Mouse (Mus musculus) liver, embryonic 14.5 days (tissue): ENCODE data around the gene Gpr182. TPM values are rescaled to one million over a fixed set of nuclear protein-coding genes. Genes with fewer than 3 reads are reported as not detected.
A peak's percentile ranks its signal among the peaks of the same experiment; 100 is the strongest.

Experiments
- ATAC-seq: fragments of 200-750 bp; cut with Nextera tagmentation; 2 replicates; pipeline ENCODE4 v1.8.0; 2017; ENCODE audit warnings: moderate number of reproducible peaks, mild to moderate bottlenecking, moderate library complexity; ENCODE audit not compliant: insufficient read depth
- DNase-seq, 3 experiments: peaks; one replicate each; pipeline ENCODE4 v3.0.0-alpha.2; 2012 to 2013; ENCODE audit warnings: low read depth in 3 of 3, low spot score in 3 of 3
- H3K27ac ChIP-seq: fragments of 300-500 bp; sonication (generic); 2 replicates; pipeline ENCODE4 v1.5.1; 2014; ENCODE audit warnings: moderate library complexity, mild to moderate bottlenecking, control low read depth, inconsistent platforms
- H3K27me3 ChIP-seq: fragments of 300-500 bp; sonication (generic); 2 replicates; pipeline ENCODE4 v1.6.1; 2014; ENCODE audit warnings: mild to moderate bottlenecking, low read length, moderate library complexity; ENCODE audit not compliant: control insufficient read depth, insufficient read depth
- H3K36me3 ChIP-seq: fragments of 300-500 bp; sonication (generic); replicated peaks from 2 replicates; pipeline ENCODE4 v1.6.1; 2014; ENCODE audit warnings: low read depth; ENCODE audit not compliant: control insufficient read depth, insufficient read depth
- H3K4me1 ChIP-seq, 2 experiments: fragments of 200-500 bp in 1 of 2; fragments of 300-500 bp in 1 of 2; sonication (generic) in 1 of 2; replicated peaks; 2 replicates each; pipeline ENCODE4 v1.6.1; 2012 to 2014; ENCODE audit warnings: antibody characterized with exemption in 1 of 2, inconsistent platforms in 1 of 2, low read length in 1 of 2; ENCODE audit not compliant: control insufficient read depth in 2 of 2, insufficient read depth in 2 of 2
- H3K4me2 ChIP-seq: fragments of 300-500 bp; sonication (generic); 2 replicates; pipeline ENCODE4 v1.6.1; 2014; ENCODE audit warnings: low read depth, mild to moderate bottlenecking, control low read depth, moderate library complexity
- H3K4me3 ChIP-seq, 2 experiments: fragments of 200-500 bp in 1 of 2; fragments of 300-500 bp in 1 of 2; sonication (generic) in 1 of 2; 2 replicates each; pipeline ENCODE4 v1.5.1; 2012 to 2014; ENCODE audit warnings: low read depth in 2 of 2, low read length in 2 of 2, mild to moderate bottlenecking in 2 of 2, control low read depth in 1 of 2, inconsistent platforms in 1 of 2, moderate library complexity in 1 of 2; ENCODE audit not compliant: insufficient read depth in 1 of 2
- H3K9ac ChIP-seq: fragments of 300-500 bp; sonication (generic); replicated peaks from 2 replicates; pipeline ENCODE4 v1.6.1; 2014; ENCODE audit warnings: mild to moderate bottlenecking, control low read depth, moderate library complexity
- H3K9me3 ChIP-seq: fragments of 300-500 bp; sonication (generic); 2 replicates; pipeline ENCODE4 v1.6.1; 2016; ENCODE audit warnings: low read length, mixed read lengths; ENCODE audit not compliant: control insufficient read depth
- CTCF ChIP-seq: IDR thresholded peaks from 2 replicates; pipeline ENCODE4 v1.5.1; 2016; ENCODE audit warnings: antibody characterized with exemption, low read depth, control low read depth
- EP300 ChIP-seq: IDR thresholded peaks from 2 replicates; pipeline ENCODE4 v1.6.1; 2016; ENCODE audit warnings: antibody characterized with exemption, low read depth
- WGBS: fragments of 180-500 bp; shearing (Covaris S2); extraction: QIAGEN DNeasy Blood & Tissue Kit; methylation state at CpG from one replicate; pipeline ENCODE4 v1.1.7; 2014; ENCODE audit not compliant: insufficient replicate concordance; 5-methylcytosine and 5-hydroxymethylcytosine counted together
- polyA plus RNA-seq, 2 experiments: library from polyadenylated mRNA; depleted of rRNA in 1 of 2; stranded (reverse) in 1 of 2; unstranded in 1 of 2; fragments of >200 nt; fragmentation: Nextera tagmentation in 1 of 2; extraction: Ambion mirVana in 1 of 2; gene quantifications; 2 replicates each; pipeline versions ENCODE4 v1.2.1 to v1.2.3; 2012 to 2014

The Gpr182 gene
- polyA plus RNA-seq, 2 experiments: 3.7 to 9.1 TPM

DNA sequence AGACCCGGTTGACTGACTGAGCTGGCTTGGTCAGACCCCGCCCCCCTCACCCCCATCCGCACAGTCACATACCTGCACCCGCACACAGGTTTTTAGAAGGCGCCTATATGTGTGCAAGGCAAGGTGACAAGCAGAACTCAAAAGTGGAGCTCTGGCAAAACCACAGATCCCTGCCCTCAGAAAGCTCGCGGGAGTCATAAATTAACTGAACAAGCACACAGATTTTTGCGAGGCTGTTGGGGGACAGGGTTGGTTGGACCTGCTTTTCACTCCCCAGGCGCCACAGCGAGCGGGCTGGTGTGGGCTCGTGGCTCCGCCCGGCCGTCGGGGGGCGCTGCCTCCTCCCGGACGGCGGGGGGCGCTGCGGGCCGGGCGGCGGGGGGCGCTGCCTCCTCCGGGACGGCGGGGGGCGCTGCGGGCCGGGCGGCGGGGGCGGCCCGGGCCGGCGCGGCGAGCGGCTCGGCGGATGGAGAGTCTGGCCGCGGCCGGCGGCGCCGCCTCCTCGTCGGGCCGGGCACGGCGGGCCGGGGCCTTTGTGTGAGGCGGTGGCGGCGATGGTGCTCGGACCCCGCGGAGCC is 12.4 kb downstream of the Gpr182 start, which contains the start of gene Zbtb39:
Zbtb39 (plus strand) TSS at position 456 of the 578 bp plus-strand sequence.
- H3K4me3 ChIP-seq: peak within 1 kb of the TSS; percentile 72 to 82
- peaks cover 22% of the 10 kb centered on the region for H3K36me3 ChIP-seq
- H3K4me2 ChIP-seq: peak within 1 kb of the TSS; percentile 75
- WGBS: 3% methylated on average over 50 of the region's 61 CpGs
- DNase-seq (peak in 2 of 3 experiments; percentile 51 to 54), ATAC-seq (peak; percentile 69)
- H3K4me1 ChIP-seq: peaks cover 29 to 36% of the 10 kb centered on the region in 2 experiments
- peak; percentile 47 for TF ChIP-seq CTCF
- no peak for TF ChIP-seq EP300
- peak within 1 kb of the TSS; percentile 79 for H3K9ac ChIP-seq
- no peaks in the 10 kb centered on the region for H3K9me3 ChIP-seq
- H3K27ac ChIP-seq: peak within 1 kb of the TSS; percentile 45
- H3K27me3 ChIP-seq: no peaks in the 10 kb centered on the region

DNA sequence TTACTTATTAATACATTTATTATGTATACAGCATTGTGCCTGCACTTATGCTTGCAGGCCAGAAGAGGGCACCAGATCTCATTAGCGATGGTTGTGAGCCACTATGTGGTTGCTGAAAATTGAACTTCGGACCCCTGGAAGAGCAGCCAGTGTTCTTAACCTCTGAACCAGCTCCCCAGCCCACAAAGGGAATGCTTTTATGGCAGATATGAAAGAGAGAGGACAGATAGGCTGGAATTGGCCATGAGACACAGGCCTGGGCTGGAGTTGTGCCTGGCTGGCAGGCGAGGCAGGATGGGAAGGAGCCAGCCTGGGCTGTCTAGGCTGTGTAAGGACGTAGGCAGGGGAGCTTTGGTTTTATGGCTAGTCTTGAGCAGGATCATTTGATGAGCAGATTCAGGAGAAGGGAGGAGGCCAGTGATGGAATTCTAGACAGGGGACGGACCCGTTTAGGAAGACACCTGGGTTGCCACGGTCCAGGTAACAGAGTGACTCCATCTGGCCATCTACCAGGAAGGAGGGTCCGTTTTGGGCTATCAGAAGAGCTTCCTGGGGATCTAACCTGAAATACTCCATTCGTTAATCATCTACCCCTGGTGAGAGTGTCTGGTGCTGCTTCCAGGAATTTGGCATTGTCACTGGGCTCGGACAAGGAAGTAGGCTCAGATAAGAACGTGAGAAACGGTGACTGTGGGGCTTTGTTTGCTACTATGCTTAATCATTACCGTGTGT is 13.2 kb downstream of the Gpr182 start:
- WGBS: 21% methylated on average over 13 of the region's 13 CpGs
- Histone ChIP-seq H3K36me3 (peaks cover 15% of the 10 kb centered on the region), H3K4me1 (peaks cover 36 to 44% of the 10 kb centered on the region in 2 experiments), H3K4me2 (peak overlapping the region; percentile 75), H3K4me3 (peak overlapping the region in 1 of 2 experiments; percentile 82; a peak in 2 of 4 replicates), H3K27ac (peak overlapping the region; percentile 45), H3K9me3 (no peaks in the 10 kb centered on the region), H3K9ac (peak overlapping the region; percentile 79; the same call in 1 of the 2 replicates), H3K27me3 (no peaks in the 10 kb centered on the region)
- TF ChIP-seq CTCF (peak; percentile 86), EP300 (0 out of 2 replicates have a peak, but pooled peaks have one; percentile 11)
- ATAC-seq (peak; percentile 40; the same call in 1 of the 2 replicates), DNase-seq (peak in 2 of 3 experiments; percentile 55 to 63)

GRCm38 (mm10) chr10:127737552-127737951 is 14.0 kb downstream of the Gpr182 start:
- no peak for TF ChIP-seq CTCF
- no peak for TF ChIP-seq EP300
- H3K27ac ChIP-seq: no peak overlapping the region
- H3K27me3 ChIP-seq: no peaks in the 10 kb centered on the region
- peaks cover 39 to 45% of the 10 kb centered on the region in 2 experiments for H3K4me1 ChIP-seq
- ATAC-seq (no peak), DNase-seq (no peak)
- 11% methylated on average over 2 of the region's 2 CpGs for WGBS
- H3K4me2 ChIP-seq: no peak overlapping the region
- no peak overlapping the region for H3K4me3 ChIP-seq
- no peaks in the 10 kb centered on the region for H3K9me3 ChIP-seq
- H3K36me3 ChIP-seq: peaks cover 10% of the 10 kb centered on the region
- H3K9ac ChIP-seq: no peak overlapping the region

GRCm38 (mm10) chr10:127736916-127737315 is 14.6 kb downstream of the Gpr182 start:
- TF ChIP-seq CTCF: no peak
- no peak for TF ChIP-seq EP300
- 33% methylated on average over 4 of the region's 4 CpGs for WGBS
- Histone ChIP-seq H3K4me2 (no peak overlapping the region), H3K9ac (0 out of 2 replicates have a peak overlapping the region, but pooled peaks have one; percentile 25), H3K36me3 (peaks cover 4% of the 10 kb centered on the region), H3K4me3 (no peak overlapping the region), H3K27ac (peak overlapping the region; percentile 26), H3K27me3 (no peaks in the 10 kb centered on the region), H3K4me1 (peaks cover 40 to 48% of the 10 kb centered on the region in 2 experiments), H3K9me3 (no peaks in the 10 kb centered on the region)
- DNase-seq: no peak
- ATAC-seq: no peak

DNA sequence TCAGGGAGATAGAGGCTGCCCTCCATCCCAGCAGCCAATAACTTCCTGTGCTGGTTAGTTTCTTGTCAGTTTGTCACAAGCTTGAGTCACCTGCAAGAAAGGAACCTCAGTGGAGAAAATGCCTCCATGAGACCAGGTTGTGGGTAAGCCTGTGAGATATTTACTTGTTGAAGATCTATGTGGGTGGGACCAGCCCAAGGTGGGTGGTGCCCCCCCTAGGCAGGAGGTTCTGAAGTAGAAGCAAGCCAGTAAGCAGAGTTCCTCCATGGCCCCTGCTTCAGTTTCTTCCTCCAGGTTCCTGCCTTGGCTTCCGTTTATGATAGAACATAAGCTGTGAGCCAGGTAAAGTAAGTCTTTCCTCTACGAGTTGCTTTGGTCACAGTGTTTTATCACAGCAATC is 15.3 kb downstream of the Gpr182 start:
- Histone ChIP-seq H3K4me3 (no peak overlapping the region), H3K9ac (no peak overlapping the region), H3K27ac (no peak overlapping the region), H3K36me3 (no peaks in the 10 kb centered on the region), H3K9me3 (no peaks in the 10 kb centered on the region), H3K4me2 (no peak overlapping the region), H3K27me3 (no peaks in the 10 kb centered on the region), H3K4me1 (peaks cover 47 to 54% of the 10 kb centered on the region in 2 experiments)
- 27% methylated on average over 2 of the region's 2 CpGs for WGBS
- DNase-seq (no peak), ATAC-seq (no peak)
- TF ChIP-seq CTCF: no peak
- no peak for TF ChIP-seq EP300
